Mouse (Mus musculus): ENCODE data around the gene Ntsr1. TPM values are rescaled to one million over a fixed set of nuclear protein-coding genes. Genes with fewer than 3 reads are reported as not detected.

The Ntsr1 gene
- polyA plus RNA-seq, 1 experiment from 2014 or later, result 0.45 TPM

- H3K4me1 ChIP-seq, result 0 out of 2 replicates have a peak, but pooled peaks cover 3% of the 10 kb centered on the region
- H3K9ac ChIP-seq, result no peak overlapping the region
- no peaks in the 10 kb centered on the region for H3K9me3 ChIP-seq
- no peaks in the 10 kb centered on the region for H3K36me3 ChIP-seq
- no peak for ATAC-seq (ENCODE audit: insufficient number of reproducible peaks, insufficient read depth, low FRiP score, low TSS enrichment, low read depth)
- 0 out of 2 replicates have a peak, but pooled peaks cover 4% of the 10 kb centered on the region for H3K27me3 ChIP-seq
- 63% methylated on average over 6 of the region's 6 CpGs for WGBS
- no peak overlapping the region for H3K27ac ChIP-seq
- no peak overlapping the region for H3K4me3 ChIP-seq
- no peak overlapping the region for H3K4me2 ChIP-seq
Measured at GRCm38 (mm10) chr2:180563296-180563695, 63.5 kb downstream of the Ntsr1 start.

DNA sequence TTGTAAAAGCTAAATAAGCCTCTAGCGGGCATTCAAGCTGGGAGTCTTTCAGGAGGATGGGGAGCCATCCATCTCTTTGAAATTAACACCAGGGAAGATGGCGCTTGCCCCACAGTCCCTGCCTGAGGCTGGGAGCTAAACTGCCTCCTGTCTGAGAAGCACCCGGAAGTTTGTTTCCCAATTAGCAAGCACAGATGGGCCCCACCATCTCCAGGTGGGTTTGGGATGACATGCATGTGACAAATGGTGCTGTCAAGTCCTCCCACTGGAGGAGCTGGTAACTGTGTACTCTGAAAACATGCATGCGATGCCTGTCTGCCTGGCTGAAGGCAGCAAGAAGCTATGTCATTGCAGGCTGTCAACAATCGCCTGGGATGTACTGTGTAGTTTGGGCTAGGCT is 64.1 kb downstream of the Ntsr1 start:
- ATAC-seq (ENCODE audit: insufficient number of reproducible peaks, insufficient read depth, low FRiP score, low TSS enrichment, low read depth), result no peak
- WGBS, result 35% methylated on average over 5 of the region's 5 CpGs
- Histone ChIP-seq H3K4me2 (no peak overlapping the region), H3K27ac (no peak overlapping the region), H3K9ac (no peak overlapping the region), H3K9me3 (no peaks in the 10 kb centered on the region), H3K4me3 (no peak overlapping the region), H3K27me3 (0 out of 2 replicates have a peak, but pooled peaks cover 4% of the 10 kb centered on the region), H3K36me3 (no peaks in the 10 kb centered on the region), H3K4me1 (peaks cover 5% of the 10 kb centered on the region)

- no peak overlapping the region for H3K9ac ChIP-seq
- ATAC-seq (ENCODE audit: insufficient number of reproducible peaks, insufficient read depth, low FRiP score, low TSS enrichment, low read depth), result no peak
- no peak overlapping the region for H3K4me3 ChIP-seq
- no peak overlapping the region for H3K27ac ChIP-seq
- no peaks in the 10 kb centered on the region for H3K36me3 ChIP-seq
- 38% methylated on average over 13 of the region's 13 CpGs for WGBS
- H3K4me1 ChIP-seq, result peaks cover 10% of the 10 kb centered on the region
- peaks cover 14% of the 10 kb centered on the region for H3K27me3 ChIP-seq
- no peaks in the 10 kb centered on the region for H3K9me3 ChIP-seq
- H3K4me2 ChIP-seq, result no peak overlapping the region
Measured at GRCm38 (mm10) chr2:180566240-180566913, 66.6 kb downstream of the Ntsr1 start.

GRCm38 (mm10) chr2:180569028-180569643 is 69.4 kb downstream of the Ntsr1 start:
- WGBS, result 40% methylated on average over 3 of the region's 3 CpGs
- ATAC-seq (ENCODE audit: insufficient number of reproducible peaks, insufficient read depth, low FRiP score, low TSS enrichment, low read depth), result no peak
- H3K36me3 ChIP-seq, result no peaks in the 10 kb centered on the region
- no peak overlapping the region for H3K27ac ChIP-seq
- H3K4me2 ChIP-seq, result no peak overlapping the region
- peaks cover 7% of the 10 kb centered on the region for H3K4me1 ChIP-seq
- no peak overlapping the region for H3K4me3 ChIP-seq
- peaks cover 10% of the 10 kb centered on the region for H3K27me3 ChIP-seq
- no peak overlapping the region for H3K9ac ChIP-seq
- no peaks in the 10 kb centered on the region for H3K9me3 ChIP-seq

- Histone ChIP-seq H3K4me1 (no peaks in the 10 kb centered on the region), H3K9ac (no peak overlapping the region), H3K4me3 (no peak overlapping the region), H3K36me3 (no peaks in the 10 kb centered on the region), H3K4me2 (no peak overlapping the region), H3K9me3 (no peaks in the 10 kb centered on the region), H3K27me3 (no peaks in the 10 kb centered on the region; the same call in 1 of the 2 replicates), H3K27ac (no peak overlapping the region)
- no peak for ATAC-seq (ENCODE audit: insufficient number of reproducible peaks, insufficient read depth, low FRiP score, low TSS enrichment, low read depth)
- WGBS, result 53% methylated on average over 4 of the region's 4 CpGs
Measured at GRCm38 (mm10) chr2:180576482-180576881, 76.7 kb downstream of the Ntsr1 start.

GRCm38 (mm10) chr2:180578686-180579085 is 78.9 kb downstream of the Ntsr1 start:
- Histone ChIP-seq H3K27me3 (no peaks in the 10 kb centered on the region; the same call in 1 of the 2 replicates), H3K4me3 (no peak overlapping the region), H3K4me2 (no peak overlapping the region), H3K4me1 (peaks cover 7% of the 10 kb centered on the region), H3K36me3 (no peaks in the 10 kb centered on the region), H3K9me3 (no peaks in the 10 kb centered on the region), H3K9ac (no peak overlapping the region), H3K27ac (no peak overlapping the region)
- no peak for ATAC-seq (ENCODE audit: insufficient number of reproducible peaks, insufficient read depth, low FRiP score, low TSS enrichment, low read depth)
- 7% methylated on average over 3 of the region's 3 CpGs for WGBS

DNA sequence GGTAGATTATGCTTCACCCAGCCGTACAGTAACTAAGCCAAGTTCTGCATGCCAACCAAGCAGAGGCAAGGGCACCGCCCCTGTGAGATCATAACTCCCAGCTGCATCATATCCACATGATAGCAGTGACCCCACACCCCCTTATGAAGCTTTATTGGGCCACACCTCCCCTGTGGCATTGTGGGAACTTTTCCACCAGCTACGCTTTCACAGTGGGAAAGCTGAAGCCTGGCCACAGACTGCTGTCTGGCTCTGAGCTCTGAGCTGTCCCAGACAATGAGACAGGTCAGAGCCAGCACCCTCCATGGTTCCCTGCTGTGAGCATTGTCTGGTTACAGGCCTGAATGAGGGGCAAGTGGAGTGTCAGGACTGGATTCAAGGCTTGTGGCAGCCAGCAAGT is 81.2 kb downstream of the Ntsr1 start, which contains the start of gene Mrgbp:
Gene Mrgbp, plus strand, starts transcription at position 303 of the 400 bp plus-strand sequence.
- 75% methylated on average over 3 of the region's 3 CpGs for WGBS
- H3K27ac ChIP-seq, result no peak within 1 kb of the TSS
- no peaks in the 10 kb centered on the region; the same call in 1 of the 2 replicates for H3K27me3 ChIP-seq
- peaks cover 13% of the 10 kb centered on the region for H3K4me1 ChIP-seq
- H3K4me2 ChIP-seq, result 0 out of 2 replicates have a peak within 1 kb of the TSS, but pooled peaks have one; percentile 83
- peaks cover 14% of the 10 kb centered on the region for H3K36me3 ChIP-seq
- no peak for ATAC-seq (ENCODE audit: insufficient number of reproducible peaks, insufficient read depth, low FRiP score, low TSS enrichment, low read depth)
- H3K4me3 ChIP-seq, result no peak within 1 kb of the TSS
- no peaks in the 10 kb centered on the region for H3K9me3 ChIP-seq
- peak within 1 kb of the TSS; percentile 46 for H3K9ac ChIP-seq

GRCm38 (mm10) chr2:180582481-180583153 is 82.8 kb downstream of the Ntsr1 start:
- under 1% methylated on average over 50 of the region's 57 CpGs for WGBS
- H3K9me3 ChIP-seq, result no peaks in the 10 kb centered on the region
- peak overlapping the region; percentile 83 for H3K4me2 ChIP-seq
- H3K9ac ChIP-seq, result peak overlapping the region; percentile 97
- no peaks in the 10 kb centered on the region for H3K27me3 ChIP-seq
- H3K36me3 ChIP-seq, result peaks cover 27% of the 10 kb centered on the region
- H3K4me1 ChIP-seq, result peaks cover 13% of the 10 kb centered on the region
- peak overlapping the region; percentile 80 for H3K27ac ChIP-seq
- ATAC-seq (ENCODE audit: insufficient number of reproducible peaks, insufficient read depth, low FRiP score, low TSS enrichment, low read depth), result peak; percentile 77
- H3K4me3 ChIP-seq, result peak overlapping the region; percentile 86

- peak overlapping the region; percentile 80; the same call in 1 of the 2 replicates for H3K27ac ChIP-seq
- H3K27me3 ChIP-seq, result no peaks in the 10 kb centered on the region
- peak overlapping the region; percentile 97 for H3K9ac ChIP-seq
- H3K9me3 ChIP-seq, result no peaks in the 10 kb centered on the region
- peak overlapping the region; percentile 83 for H3K4me2 ChIP-seq
- H3K36me3 ChIP-seq, result peaks cover 27% of the 10 kb centered on the region
- H3K4me3 ChIP-seq, result peak overlapping the region; percentile 86
- ATAC-seq (ENCODE audit: insufficient number of reproducible peaks, insufficient read depth, low FRiP score, low TSS enrichment, low read depth), result no peak; the same call in 1 of the 2 replicates
- H3K4me1 ChIP-seq, result peaks cover 13% of the 10 kb centered on the region
- WGBS, result 28% methylated on average over 7 of the region's 7 CpGs
Measured at GRCm38 (mm10) chr2:180583154-180583507, 83.4 kb downstream of the Ntsr1 start.

DNA sequence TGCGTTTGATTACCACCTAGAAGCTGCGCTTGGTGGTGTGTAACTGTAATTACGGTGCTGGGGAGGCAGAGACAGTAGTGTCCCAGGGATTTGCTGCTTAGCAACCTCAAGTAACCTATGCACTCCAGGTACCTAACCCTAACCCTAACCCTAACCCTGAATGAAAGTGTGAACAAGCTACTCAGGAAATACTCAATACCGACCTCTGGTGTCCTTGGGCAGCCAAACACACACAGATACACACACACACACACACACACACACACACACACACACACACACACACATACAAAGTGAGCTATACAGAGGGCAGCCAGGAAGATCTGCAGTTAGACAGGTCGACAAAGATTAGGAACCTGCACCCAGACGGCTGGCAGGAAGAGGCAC is 89.0 kb downstream of the Ntsr1 start:
- no peak for ATAC-seq (ENCODE audit: insufficient number of reproducible peaks, insufficient read depth, low FRiP score, low TSS enrichment, low read depth)
- H3K9me3 ChIP-seq, result no peaks in the 10 kb centered on the region
- peak overlapping the region; percentile 92 for H3K27ac ChIP-seq
- peaks cover 16% of the 10 kb centered on the region for H3K4me1 ChIP-seq
- no peaks in the 10 kb centered on the region for H3K27me3 ChIP-seq
- H3K4me2 ChIP-seq, result peak overlapping the region; percentile 85
- 49% methylated on average over 6 of the region's 6 CpGs for WGBS
- peak overlapping the region; percentile 91 for H3K9ac ChIP-seq
- H3K36me3 ChIP-seq, result peaks cover 58% of the 10 kb centered on the region
- peak overlapping the region; percentile 79 for H3K4me3 ChIP-seq

DNA sequence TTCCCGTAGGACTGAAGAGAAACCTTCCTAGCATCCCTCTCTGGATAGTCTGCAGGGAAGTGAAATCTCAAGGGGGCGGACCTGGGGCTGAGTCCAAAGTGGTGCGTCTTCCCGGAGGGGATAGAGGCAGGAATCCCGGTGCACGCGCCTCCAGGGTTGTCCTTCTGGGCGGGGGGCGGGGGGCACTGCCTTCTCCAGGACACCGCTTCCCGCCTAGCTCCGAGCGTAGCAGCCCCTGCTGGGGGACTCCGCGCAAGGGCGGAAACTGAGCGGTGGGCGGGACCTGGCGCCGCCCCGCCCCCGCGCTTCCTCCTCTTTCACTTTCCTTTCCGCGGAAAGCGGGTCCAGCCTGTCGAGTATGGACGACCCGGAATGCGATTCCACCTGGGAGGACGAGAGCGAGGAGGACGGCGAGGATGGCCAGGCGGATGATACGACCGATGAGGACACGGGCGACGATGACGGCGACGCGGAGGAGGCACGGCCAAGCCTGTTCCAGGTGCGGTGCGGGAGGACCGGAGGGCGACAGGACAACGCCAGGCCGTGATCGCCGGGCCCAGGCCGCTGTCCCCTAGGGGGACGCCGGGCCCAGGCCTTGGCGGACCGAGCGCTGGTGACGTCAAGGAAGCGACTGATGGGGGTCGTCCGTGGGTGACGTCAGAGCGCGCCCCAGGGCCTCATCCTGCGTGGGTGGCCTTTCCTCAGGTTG is 89.5 kb downstream of the Ntsr1 start, which contains the start of gene Ogfr:
Gene Ogfr, plus strand, starts transcription at position 123 of the 709 bp plus-strand sequence.
- ATAC-seq (ENCODE audit: insufficient number of reproducible peaks, insufficient read depth, low FRiP score, low TSS enrichment, low read depth), result peak; percentile 83
- Histone ChIP-seq H3K4me1 (peaks cover 10% of the 10 kb centered on the region), H3K36me3 (peaks cover 63% of the 10 kb centered on the region), H3K27ac (peak within 1 kb of the TSS; percentile 92), H3K27me3 (no peaks in the 10 kb centered on the region), H3K4me3 (peak within 1 kb of the TSS; percentile 79), H3K4me2 (peak within 1 kb of the TSS; percentile 85), H3K9ac (peak within 1 kb of the TSS; percentile 91), H3K9me3 (no peaks in the 10 kb centered on the region)
- WGBS, result under 1% methylated on average over 67 of the region's 67 CpGs
